Mouse (Mus musculus) hindbrain, postnatal 0 days (tissue): ENCODE data around the gene Trappc6b. TPM values are rescaled to one million over a fixed set of nuclear protein-coding genes. Genes with fewer than 3 reads are reported as not detected.

Experiments used
- ATAC-seq: fragments of 200-750 bp; cut with Nextera tagmentation; 2 replicates; pipeline ENCODE4 v1.8.0; 2017; ENCODE audit warnings: mild to moderate bottlenecking, moderate TSS enrichment, moderate library complexity
- DNase-seq: peaks from one replicate; pipeline ENCODE4 v3.0.0-alpha.2; 2015; ENCODE audit warnings: low spot score
- H3K27ac ChIP-seq: fragments of 300-500 bp; sonication (generic); 2 replicates; pipeline ENCODE4 v1.5.1; 2014; ENCODE audit warnings: mild to moderate bottlenecking
- H3K27me3 ChIP-seq: fragments of 300-500 bp; sonication (generic); 2 replicates; pipeline ENCODE4 v1.6.1; 2014; ENCODE audit warnings: low read length, mixed read lengths; ENCODE audit not compliant: insufficient read depth
- H3K36me3 ChIP-seq: fragments of 300-500 bp; sonication (generic); 2 replicates; pipeline ENCODE4 v1.6.1; 2014; ENCODE audit warnings: low read length, mixed read lengths; ENCODE audit not compliant: insufficient read depth
- H3K4me1 ChIP-seq: fragments of 300-500 bp; sonication (generic); 2 replicates; pipeline ENCODE4 v1.6.1; 2014; ENCODE audit warnings: antibody characterized with exemption, low read length, mixed read lengths; ENCODE audit not compliant: insufficient read depth
- H3K4me2 ChIP-seq: fragments of 300-500 bp; sonication (generic); 2 replicates; pipeline ENCODE4 v1.6.1; 2014; ENCODE audit warnings: low read depth, mild to moderate bottlenecking, low read length, moderate library complexity, mixed read lengths
- H3K4me3 ChIP-seq: fragments of 300-500 bp; sonication (generic); 2 replicates; pipeline ENCODE4 v1.5.1; 2014; ENCODE audit warnings: low read length
- H3K9ac ChIP-seq: fragments of 300-500 bp; sonication (generic); replicated peaks from 2 replicates; pipeline ENCODE4 v1.6.1; 2014; ENCODE audit warnings: mild to moderate bottlenecking, low read length, moderate library complexity, mixed read lengths
- H3K9me3 ChIP-seq: fragments of 300-500 bp; sonication (generic); 2 replicates; pipeline ENCODE4 v1.6.1; 2016; ENCODE audit warnings: low read length, mixed read lengths
- CTCF ChIP-seq: IDR thresholded peaks from 2 replicates; pipeline ENCODE4 v1.5.1; 2016; ENCODE audit warnings: antibody characterized with exemption, control low read depth, low read depth
- WGBS: fragments of 180-500 bp; shearing (Covaris S2); extraction: QIAGEN DNeasy Blood & Tissue Kit; methylation state at CpG from one replicate; pipeline ENCODE4 v1.1.7; 2014; 5-methylcytosine and 5-hydroxymethylcytosine counted together
- polyA plus RNA-seq: library from polyadenylated mRNA; unstranded; fragments of >200 nt; fragmentation: Nextera tagmentation; extraction: Ambion mirVana; gene quantifications from 2 replicates; pipeline ENCODE4 v1.2.1, GENCODE M21; 2015
- total RNA-seq: library from RNA; depleted of rRNA; stranded (reverse); fragments of >200 nt; gene quantifications from 2 replicates; pipeline ENCODE4 v1.2.3, GENCODE M21; 2014; rRNA removed

Gene Trappc6b
- total RNA-seq (40.9 and 43.1 TPM in 2 replicates), polyA plus RNA-seq (168 and 171 TPM in 2 replicates)

GRCm38 (mm10) chr12:59060993-59061595 is at the start of gene Trappc6b:
Gene Trappc6b, minus strand, starts transcription at chr12:59061472.
- ATAC-seq (peak; percentile 99), DNase-seq (peak; percentile 91)
- H3K4me3 ChIP-seq: peak within 1 kb of the TSS; percentile 74
- peak; percentile 60 for TF ChIP-seq CTCF
- under 1% methylated on average over 48 of the region's 49 CpGs for WGBS
- H3K9me3 ChIP-seq: no peaks in the 10 kb centered on the region
- H3K4me1 ChIP-seq: 0 out of 2 replicates have a peak, but pooled peaks cover 4% of the 10 kb centered on the region
- H3K36me3 ChIP-seq: no peaks in the 10 kb centered on the region
- peak within 1 kb of the TSS; percentile 73 for H3K4me2 ChIP-seq
- no peaks in the 10 kb centered on the region for H3K27me3 ChIP-seq
- H3K27ac ChIP-seq: peak within 1 kb of the TSS; percentile 98
- peak within 1 kb of the TSS; percentile 90 for H3K9ac ChIP-seq

DNA sequence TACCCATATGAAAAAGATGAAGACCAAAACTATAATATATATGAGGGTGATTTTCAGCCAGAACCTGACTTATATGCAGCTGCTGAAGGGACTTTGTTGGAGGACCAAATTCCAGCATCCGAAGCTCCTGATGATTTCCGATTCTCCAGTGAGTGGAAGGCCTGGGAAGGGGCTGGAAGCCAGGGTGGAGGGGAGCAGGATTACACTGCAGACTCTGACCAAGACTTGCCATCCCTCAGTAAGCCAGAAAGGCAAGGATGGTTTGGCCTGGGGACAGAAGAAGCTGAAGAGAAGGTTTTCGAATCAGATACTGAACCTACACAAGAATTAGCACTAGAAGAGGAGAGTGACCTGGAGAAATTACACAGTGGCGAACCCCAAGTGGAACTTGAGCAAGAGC is 46.7 kb upstream of the Trappc6b start:
- Histone ChIP-seq H3K9ac (no peak overlapping the region), H3K4me3 (no peak overlapping the region), H3K27ac (no peak overlapping the region), H3K4me1 (no peaks in the 10 kb centered on the region), H3K27me3 (no peaks in the 10 kb centered on the region), H3K36me3 (no peaks in the 10 kb centered on the region), H3K9me3 (no peaks in the 10 kb centered on the region), H3K4me2 (no peak overlapping the region)
- 85% methylated on average over 4 of the region's 4 CpGs for WGBS
- ATAC-seq: no peak
- DNase-seq: no peak
- TF ChIP-seq CTCF: no peak

GRCm38 (mm10) chr12:59106491-59106890 is 45.2 kb upstream of the Trappc6b start:
- 81% methylated on average over 5 of the region's 5 CpGs for WGBS
- no peaks in the 10 kb centered on the region for H3K9me3 ChIP-seq
- H3K9ac ChIP-seq: no peak overlapping the region
- H3K36me3 ChIP-seq: no peaks in the 10 kb centered on the region
- no peaks in the 10 kb centered on the region for H3K27me3 ChIP-seq
- DNase-seq: no peak
- ATAC-seq: no peak
- no peak for TF ChIP-seq CTCF
- H3K27ac ChIP-seq: no peak overlapping the region
- H3K4me1 ChIP-seq: no peaks in the 10 kb centered on the region
- no peak overlapping the region for H3K4me2 ChIP-seq
- H3K4me3 ChIP-seq: no peak overlapping the region

GRCm38 (mm10) chr12:59105914-59106313 is 44.6 kb upstream of the Trappc6b start:
- Histone ChIP-seq H3K9ac (no peak overlapping the region), H3K27ac (no peak overlapping the region), H3K36me3 (no peaks in the 10 kb centered on the region), H3K4me1 (no peaks in the 10 kb centered on the region), H3K4me3 (no peak overlapping the region), H3K9me3 (no peaks in the 10 kb centered on the region), H3K4me2 (no peak overlapping the region), H3K27me3 (no peaks in the 10 kb centered on the region)
- TF ChIP-seq CTCF: no peak
- WGBS: 86% methylated on average over 6 of the region's 6 CpGs
- DNase-seq: no peak
- ATAC-seq: no peak

- H3K9me3 ChIP-seq: no peaks in the 10 kb centered on the region
- no peak overlapping the region for H3K27ac ChIP-seq
- no peak overlapping the region for H3K4me2 ChIP-seq
- no peaks in the 10 kb centered on the region for H3K27me3 ChIP-seq
- no peaks in the 10 kb centered on the region for H3K36me3 ChIP-seq
- 67% methylated on average over 5 of the region's 5 CpGs for WGBS
- H3K4me3 ChIP-seq: no peak overlapping the region
- H3K4me1 ChIP-seq: no peaks in the 10 kb centered on the region
- ATAC-seq (no peak), DNase-seq (no peak)
- H3K9ac ChIP-seq: no peak overlapping the region
- no peak for TF ChIP-seq CTCF
These were observed 43.5 kb upstream of the Trappc6b start for GRCm38 (mm10) chr12:59104771-59105170.

DNA sequence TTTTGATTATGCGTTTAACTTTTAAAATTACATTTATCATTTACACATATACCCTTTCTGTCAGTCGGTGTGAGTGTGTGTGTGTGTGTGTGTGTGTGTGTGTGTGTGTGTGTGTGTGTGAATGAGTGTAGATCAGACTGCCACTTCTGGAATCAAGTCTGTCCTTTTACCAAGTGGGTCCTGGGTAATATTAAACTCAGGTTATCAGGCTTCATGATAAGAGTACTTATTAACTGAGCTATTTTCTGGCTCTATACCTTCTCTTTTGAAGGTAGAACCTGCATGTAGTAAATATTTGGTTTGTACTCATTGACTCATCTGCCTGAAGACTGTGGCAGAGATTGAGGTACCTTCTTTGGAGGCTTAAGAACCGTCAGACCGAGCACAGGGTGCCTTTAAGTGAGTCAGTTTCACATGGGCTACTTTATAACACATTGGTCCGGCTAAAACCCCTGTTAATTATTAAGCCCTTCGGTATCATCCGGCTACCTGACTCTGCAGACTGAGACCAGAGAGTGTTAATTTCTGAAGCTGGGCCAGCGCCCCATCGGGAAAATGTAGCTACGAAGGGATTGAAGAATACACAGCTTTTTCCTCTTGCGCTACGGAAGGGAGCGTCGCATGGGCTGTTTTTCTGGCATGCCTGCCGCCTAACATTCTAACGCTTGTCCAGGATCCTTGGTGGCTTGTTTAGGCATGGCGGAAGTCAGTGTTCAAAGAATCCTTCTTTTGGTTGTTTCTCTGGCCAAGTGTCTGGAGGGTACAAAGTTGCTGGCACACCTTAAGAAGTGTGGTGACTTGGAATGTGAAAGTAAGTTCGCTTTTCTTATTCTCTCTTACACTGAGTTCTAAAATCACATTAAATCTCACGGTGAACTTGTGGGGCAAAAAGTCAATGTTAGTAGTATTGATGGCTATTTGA is 34.1 kb upstream of the Trappc6b start, which contains the start of gene Mia2:
TSS of gene Mia2 (plus strand) at position 696 of the 922 bp plus-strand sequence.
- no peak for ATAC-seq
- WGBS: 82% methylated on average over 19 of the region's 19 CpGs

More for the DNA sequence above, 34.1 kb upstream of the Trappc6b start, which contains the start of gene Mia2:
- no peak within 1 kb of the TSS for H3K4me2 ChIP-seq
- no peak for TF ChIP-seq CTCF
- H3K27ac ChIP-seq: no peak within 1 kb of the TSS
- H3K27me3 ChIP-seq: no peaks in the 10 kb centered on the region
- H3K36me3 ChIP-seq: no peaks in the 10 kb centered on the region
- no peak within 1 kb of the TSS for H3K9ac ChIP-seq
- no peak within 1 kb of the TSS for H3K4me3 ChIP-seq
- H3K4me1 ChIP-seq: no peaks in the 10 kb centered on the region
- no peaks in the 10 kb centered on the region for H3K9me3 ChIP-seq
- no peak for DNase-seq
